Mouse (Mus musculus): Measurements from ENCODE around the gene Prkd3. TPM values are rescaled to one million over a fixed set of nuclear protein-coding genes. Genes with fewer than 3 reads are reported as not detected.

Gene Prkd3
- total and polyA plus RNA-seq, 3 experiments, result 0.16 TPM; not detected in 2

DNA sequence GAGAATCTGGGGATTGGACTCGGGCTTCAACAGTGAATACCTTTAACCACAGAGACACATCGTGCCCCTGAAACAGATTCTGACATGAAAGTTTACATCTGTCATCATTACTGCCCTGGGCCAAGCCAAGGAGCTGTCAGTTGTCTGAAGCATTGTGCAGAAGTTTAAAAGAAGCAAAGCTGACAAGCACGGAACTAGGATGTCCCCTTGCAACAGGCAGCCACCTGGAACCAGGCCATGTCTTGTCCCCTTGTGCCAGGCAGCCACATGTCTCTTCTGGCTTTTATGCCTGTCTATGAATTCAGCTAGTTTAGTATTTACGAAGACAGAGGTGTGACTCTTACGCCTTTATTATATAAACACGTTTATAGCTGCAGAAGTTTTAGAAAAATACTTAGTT is 37.7 kb upstream of the Prkd3 start:
- Histone ChIP-seq H3K9me3 (replicated peaks) (no peaks in the 10 kb centered on the region), H3K4me1 (ENCODE audit: insufficient read depth, low read depth, low read length) (no peaks in the 10 kb centered on the region)

DNA sequence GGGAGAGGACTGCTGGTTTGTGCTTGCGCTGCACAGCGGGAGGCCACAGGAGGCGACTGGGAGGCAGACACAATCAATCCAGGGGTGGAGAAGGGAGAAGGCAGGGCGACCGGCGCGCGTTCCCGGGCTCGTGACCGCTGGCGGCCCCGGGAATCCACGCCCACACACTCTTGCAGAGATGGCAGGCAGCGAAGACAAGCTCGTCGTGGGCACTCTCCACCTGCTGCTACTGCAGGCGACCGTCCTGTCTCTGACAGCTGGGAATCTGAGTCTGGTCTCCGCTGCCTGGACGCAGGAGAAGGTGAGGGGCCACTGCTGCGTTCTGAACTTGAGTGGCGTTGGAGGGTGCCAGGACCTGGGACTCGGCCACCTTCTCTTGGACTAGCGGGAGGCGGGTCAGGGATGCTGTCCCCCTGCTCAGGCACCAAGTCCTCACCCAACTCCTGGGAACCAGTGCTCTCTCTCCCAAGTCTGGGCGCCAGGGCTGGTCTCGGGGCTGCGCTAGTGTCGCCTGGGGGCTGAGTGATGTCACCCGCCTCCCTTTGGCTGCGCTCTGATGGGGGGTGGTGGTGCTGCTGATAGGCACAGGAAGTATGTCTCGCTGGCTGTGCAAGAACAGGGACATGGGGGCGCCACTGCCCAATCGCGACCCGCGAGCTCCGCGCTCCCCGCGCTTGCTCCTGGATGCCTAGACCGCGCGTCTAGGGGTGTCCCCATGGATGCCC is 31.6 kb upstream of the Prkd3 start:
- DNase-seq (ENCODE audit: low spot score), result no peak
- no peak for ATAC-seq (ENCODE audit: extremely low read depth, insufficient number of reproducible peaks, low FRiP score, poor library complexity, severe bottlenecking)
- Histone ChIP-seq H3K36me3 (replicated peaks) (no peaks in the 10 kb centered on the region), H3K4me1 (ENCODE audit: insufficient read depth, low read depth, low read length) (no peaks in the 10 kb centered on the region), H3K27me3 (ENCODE audit: insufficient read depth, low read length) (no peaks in the 10 kb centered on the region), H3K9me3 (replicated peaks) (peaks cover 7% of the 10 kb centered on the region), H3K4me3 (ENCODE audit: low read depth, low read length) (no peak overlapping the region; the same call in 1 of the 2 replicates)
- TF ChIP-seq GATA2 (IDR thresholded peaks at IDR 0.05; ENCODE audit: borderline replicate concordance, low read depth, low read length), result no peak
- TF ChIP-seq TAL1 (conservative IDR thresholded peaks at IDR 0.05; ENCODE audit: low read depth, low read length), result no peak
- no peak for TF ChIP-seq POLR2AphosphoS5 (IDR thresholded peaks at IDR 0.05; ENCODE audit: insufficient replicate concordance, low read depth, low read length)
- TF ChIP-seq CTCF (IDR thresholded peaks at IDR 0.05; ENCODE audit: low read depth, low read length), result no peak
- TF ChIP-seq GATA1 (IDR thresholded peaks at IDR 0.05; ENCODE audit: borderline replicate concordance, low read length), result no peak

More for the DNA sequence above, 37.7 kb upstream of the Prkd3 start:
- no peaks in the 10 kb centered on the region for H3K36me3 ChIP-seq (replicated peaks)
- no peaks in the 10 kb centered on the region for H3K27me3 ChIP-seq (ENCODE audit: insufficient read depth, low read length)
- ATAC-seq (ENCODE audit: extremely low read depth, insufficient number of reproducible peaks, low FRiP score, poor library complexity, severe bottlenecking), result no peak
- no peak for TF ChIP-seq POLR2AphosphoS5 (IDR thresholded peaks at IDR 0.05; ENCODE audit: insufficient replicate concordance, low read depth, low read length)
- no peak for TF ChIP-seq GATA2 (IDR thresholded peaks at IDR 0.05; ENCODE audit: borderline replicate concordance, low read depth, low read length)
- no peak for TF ChIP-seq CTCF (IDR thresholded peaks at IDR 0.05; ENCODE audit: low read depth, low read length)
- no peak for TF ChIP-seq GATA1 (IDR thresholded peaks at IDR 0.05; ENCODE audit: borderline replicate concordance, low read length)
- no peak for TF ChIP-seq TAL1 (conservative IDR thresholded peaks at IDR 0.05; ENCODE audit: low read depth, low read length)
- no peak for DNase-seq (ENCODE audit: low spot score)
- no peak overlapping the region for H3K4me3 ChIP-seq (ENCODE audit: low read depth, low read length)

DNA sequence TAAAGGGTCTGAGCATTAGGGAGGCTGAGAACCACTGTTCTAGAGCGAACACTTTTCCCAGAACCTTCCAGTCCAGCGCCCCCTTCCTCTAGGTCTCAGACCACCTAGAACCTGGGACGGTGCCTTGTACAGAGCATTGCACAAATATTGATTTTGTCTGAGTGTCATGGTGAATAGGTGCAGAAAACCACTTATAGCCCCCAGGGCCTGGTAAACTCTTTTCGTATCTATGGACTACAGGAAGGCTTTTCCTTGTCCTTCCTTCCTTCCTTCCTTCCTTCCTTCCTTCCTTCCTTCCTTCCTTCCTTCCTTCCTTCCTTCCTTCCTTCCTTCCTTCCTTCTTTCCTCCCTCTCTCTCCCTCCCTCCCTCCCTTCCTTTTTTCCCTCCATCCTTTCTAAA is 31.0 kb upstream of the Prkd3 start, which contains the start of gene Qpct:
TSS of gene Qpct (plus strand) at position 301 of the 400 bp plus-strand sequence.
- TF ChIP-seq GATA1 (IDR thresholded peaks at IDR 0.05; ENCODE audit: borderline replicate concordance, low read length), result no peak
- TF ChIP-seq GATA2 (IDR thresholded peaks at IDR 0.05; ENCODE audit: borderline replicate concordance, low read depth, low read length), result no peak
- TF ChIP-seq TAL1 (conservative IDR thresholded peaks at IDR 0.05; ENCODE audit: low read depth, low read length), result no peak
- TF ChIP-seq POLR2AphosphoS5 (IDR thresholded peaks at IDR 0.05; ENCODE audit: insufficient replicate concordance, low read depth, low read length), result no peak
- no peak for TF ChIP-seq CTCF (IDR thresholded peaks at IDR 0.05; ENCODE audit: low read depth, low read length)
- Histone ChIP-seq H3K4me3 (ENCODE audit: low read depth, low read length) (no peak within 1 kb of the TSS; the same call in 1 of the 2 replicates), H3K36me3 (replicated peaks) (no peaks in the 10 kb centered on the region), H3K9me3 (replicated peaks) (peaks cover 7% of the 10 kb centered on the region), H3K27me3 (ENCODE audit: insufficient read depth, low read length) (no peaks in the 10 kb centered on the region), H3K4me1 (ENCODE audit: insufficient read depth, low read depth, low read length) (no peaks in the 10 kb centered on the region)
- no peak for DNase-seq (ENCODE audit: low spot score)
- ATAC-seq (ENCODE audit: extremely low read depth, insufficient number of reproducible peaks, low FRiP score, poor library complexity, severe bottlenecking), result no peak

DNA sequence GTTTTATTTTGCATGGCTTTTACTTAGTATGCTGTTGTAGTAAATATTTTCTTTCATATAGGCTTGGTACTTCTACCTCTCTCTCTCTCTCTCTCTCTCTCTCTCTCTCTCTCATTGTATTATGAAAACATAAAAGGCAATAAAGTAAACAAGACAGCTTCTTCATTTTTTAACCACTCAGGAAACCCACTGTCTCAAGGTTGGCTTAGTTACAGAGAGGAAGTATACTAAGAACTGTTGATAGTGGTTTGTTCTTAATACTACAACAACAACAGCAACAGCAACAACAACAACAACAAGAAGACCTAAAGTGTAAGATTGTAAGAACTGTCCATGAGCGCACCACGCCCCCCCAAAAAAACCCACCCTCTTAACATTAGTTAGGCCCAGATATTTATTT is 23.1 kb upstream of the Prkd3 start:
- no peaks in the 10 kb centered on the region for H3K4me1 ChIP-seq (ENCODE audit: insufficient read depth, low read depth, low read length)
- ATAC-seq (ENCODE audit: extremely low read depth, insufficient number of reproducible peaks, low FRiP score, poor library complexity, severe bottlenecking) (no peak), DNase-seq (ENCODE audit: low spot score) (no peak)
- no peaks in the 10 kb centered on the region for H3K9me3 ChIP-seq (replicated peaks)
- H3K27me3 ChIP-seq (ENCODE audit: insufficient read depth, low read length), result no peaks in the 10 kb centered on the region
- H3K36me3 ChIP-seq (replicated peaks), result no peaks in the 10 kb centered on the region
- H3K4me3 ChIP-seq (ENCODE audit: low read depth, low read length), result no peak overlapping the region
- no peak for TF ChIP-seq CTCF (IDR thresholded peaks at IDR 0.05; ENCODE audit: low read depth, low read length)
- no peak for TF ChIP-seq POLR2AphosphoS5 (IDR thresholded peaks at IDR 0.05; ENCODE audit: insufficient replicate concordance, low read depth, low read length)
- no peak for TF ChIP-seq GATA1 (IDR thresholded peaks at IDR 0.05; ENCODE audit: borderline replicate concordance, low read length)
- no peak for TF ChIP-seq TAL1 (conservative IDR thresholded peaks at IDR 0.05; ENCODE audit: low read depth, low read length)

DNA sequence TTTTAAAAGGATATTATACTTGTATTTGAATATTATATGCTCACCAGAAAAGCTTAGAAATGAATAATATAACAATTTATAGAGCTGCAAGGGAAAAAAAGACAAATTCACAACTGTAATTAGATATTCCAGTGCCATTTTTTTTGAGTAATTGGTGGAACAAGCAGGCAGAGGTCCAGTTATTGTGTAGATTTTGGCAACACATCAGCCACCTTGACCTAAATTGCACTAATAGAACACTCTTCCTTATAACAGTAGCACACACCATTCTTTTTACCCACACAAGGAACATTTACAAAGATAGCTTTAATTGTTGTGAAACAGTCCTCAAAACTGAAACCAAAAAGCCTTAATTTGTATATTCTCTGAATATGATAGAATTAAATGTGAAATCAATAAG is 19.0 kb upstream of the Prkd3 start:
- DNase-seq (ENCODE audit: low spot score) (no peak), ATAC-seq (ENCODE audit: extremely low read depth, insufficient number of reproducible peaks, low FRiP score, poor library complexity, severe bottlenecking) (no peak)
- H3K9me3 ChIP-seq (replicated peaks), result no peaks in the 10 kb centered on the region
- H3K36me3 ChIP-seq (replicated peaks), result no peaks in the 10 kb centered on the region
- no peak for TF ChIP-seq TAL1 (conservative IDR thresholded peaks at IDR 0.05; ENCODE audit: low read depth, low read length)
- TF ChIP-seq GATA2 (IDR thresholded peaks at IDR 0.05; ENCODE audit: borderline replicate concordance, low read depth, low read length), result no peak
- TF ChIP-seq GATA1 (IDR thresholded peaks at IDR 0.05; ENCODE audit: borderline replicate concordance, low read length), result no peak
- TF ChIP-seq POLR2AphosphoS5 (IDR thresholded peaks at IDR 0.05; ENCODE audit: insufficient replicate concordance, low read depth, low read length), result no peak
- TF ChIP-seq CTCF (IDR thresholded peaks at IDR 0.05; ENCODE audit: low read depth, low read length), result no peak
- H3K4me1 ChIP-seq (ENCODE audit: insufficient read depth, low read depth, low read length), result no peaks in the 10 kb centered on the region
- H3K4me3 ChIP-seq (ENCODE audit: low read depth, low read length), result no peak overlapping the region
- H3K27me3 ChIP-seq (ENCODE audit: insufficient read depth, low read length), result no peaks in the 10 kb centered on the region

DNA sequence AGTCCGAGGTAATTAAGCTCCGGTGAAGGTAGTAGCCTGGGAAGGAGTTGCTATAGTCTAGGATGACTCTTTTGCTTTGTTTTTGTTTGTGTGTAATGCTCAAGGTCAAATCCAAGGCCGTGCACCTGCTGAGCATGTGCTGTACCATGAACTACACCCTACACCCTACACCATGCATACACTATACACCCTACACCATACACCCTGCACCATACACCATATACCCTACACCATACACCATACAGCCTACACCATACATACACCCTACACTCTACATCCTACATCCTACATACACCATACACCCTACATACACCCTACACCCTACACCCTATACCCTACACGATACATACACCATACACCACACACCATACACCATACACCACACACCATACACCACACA is 12.2 kb upstream of the Prkd3 start:
- no peaks in the 10 kb centered on the region for H3K9me3 ChIP-seq (replicated peaks)
- H3K4me1 ChIP-seq (ENCODE audit: insufficient read depth, low read depth, low read length), result no peaks in the 10 kb centered on the region
- no peaks in the 10 kb centered on the region for H3K27me3 ChIP-seq (ENCODE audit: insufficient read depth, low read length)
- H3K36me3 ChIP-seq (replicated peaks), result no peaks in the 10 kb centered on the region
- DNase-seq (ENCODE audit: low spot score) (no peak), ATAC-seq (ENCODE audit: extremely low read depth, insufficient number of reproducible peaks, low FRiP score, poor library complexity, severe bottlenecking) (no peak)
- TF ChIP-seq GATA2 (IDR thresholded peaks at IDR 0.05; ENCODE audit: borderline replicate concordance, low read depth, low read length), result no peak
- TF ChIP-seq GATA1 (IDR thresholded peaks at IDR 0.05; ENCODE audit: borderline replicate concordance, low read length), result no peak
- TF ChIP-seq POLR2AphosphoS5 (IDR thresholded peaks at IDR 0.05; ENCODE audit: insufficient replicate concordance, low read depth, low read length), result no peak
- no peak for TF ChIP-seq CTCF (IDR thresholded peaks at IDR 0.05; ENCODE audit: low read depth, low read length)
- TF ChIP-seq TAL1 (conservative IDR thresholded peaks at IDR 0.05; ENCODE audit: low read depth, low read length), result no peak
- no peak overlapping the region for H3K4me3 ChIP-seq (ENCODE audit: low read depth, low read length)
